In genomic region chr5:142380491-142380890, GRCm38 (mm10) we compare ENCODE assay signal across 13 mouse cellular contexts. TPM values are rescaled to one million over a fixed set of nuclear protein-coding genes. Genes with fewer than 3 reads are reported as not detected.
DNase-seq lines count a peak whose midpoint lies in the region; ATAC-seq lines count a peak whose summit lies in the region.
"Had no signal": no experiment of that assay in that cellular context is flagged by ENCODE, and none has a peak within 500 bp of the region (broad histone marks: within the 10 kb centered on the region; RNA-seq: fewer than 3 reads in every experiment).

No protein-coding gene starts in this region.

- no peaks in the 10 kb centered on the region for H3K9me3 ChIP-seq in heart, embryonic 13.5 days
- H3K9me3 ChIP-seq: G1E; intestine, embryonic 15.5 days had no signal

- H3K27ac ChIP-seq in heart, embryonic 13.5 days (replicated peaks), result 0 out of 2 replicates have a peak overlapping the region, but pooled peaks have one; percentile 2
- H3K27ac ChIP-seq: intestine, embryonic 15.5 days had no signal

- no peak for ATAC-seq in heart, embryonic 13.5 days (ENCODE audit: extremely low read depth, insufficient number of reproducible peaks, low FRiP score, low TSS enrichment)
- no peak for ATAC-seq in megakaryocyte-erythroid progenitor cell, adult 5-6 weeks (replicated peaks; ENCODE audit: low FRiP score, low TSS enrichment, poor library complexity, severe bottlenecking)
- ATAC-seq: intestine, embryonic 15.5 days had no signal

- no peak for DNase-seq in heart, postnatal 36 days
- peak; percentile 98 for DNase-seq in 3T3-L1 (ENCODE audit: low read depth, low spot score)
- peak; percentile 72 for DNase-seq in brain, adult 2 months (ENCODE audit: low read depth, low spot score)
- peak; percentile 60 for DNase-seq in hindlimb bud, embryonic 11.5 days (ENCODE audit: extremely low spot score, low read depth, low spot score)
- no peak for DNase-seq in kidney, postnatal 25 days
- DNase-seq in kidney, postnatal 14 days, result no peak
- DNase-seq: cerebellum, postnatal 36 days; retina, postnatal 1 day had no signal

- no peaks in the 10 kb centered on the region for H3K27me3 ChIP-seq in heart, embryonic 13.5 days (replicated peaks)
- H3K27me3 ChIP-seq: intestine, embryonic 15.5 days had no signal

- H3K4me1 ChIP-seq in heart, embryonic 13.5 days, result peaks cover 7% of the 10 kb centered on the region; the same call in 1 of the 2 replicates

- intact Hi-C loops in heart, postnatal 36 days (cut with DNase I), result no loop called here

- H3K4me2 ChIP-seq in heart, embryonic 13.5 days, result no peak overlapping the region
- H3K4me2 ChIP-seq: heart, embryonic 11.5 days; intestine, embryonic 15.5 days had no signal

- H3K9ac ChIP-seq in heart, embryonic 13.5 days, result no peak overlapping the region
- H3K9ac ChIP-seq: intestine, embryonic 15.5 days had no signal

- WGBS in heart, embryonic 13.5 days, result 43% methylated on average over 6 of the region's 6 CpGs

- no peak overlapping the region for H3K4me3 ChIP-seq in heart, embryonic 13.5 days
- H3K4me3 ChIP-seq: intestine, embryonic 15.5 days had no signal

- no peaks in the 10 kb centered on the region for H3K36me3 ChIP-seq in heart, embryonic 13.5 days
- H3K36me3 ChIP-seq: G1E; intestine, embryonic 15.5 days had no signal

RNA-seq across cellular contexts. Expression of gene Foxk1, which starts 20.8 kb away (rescaled TPM):
- 3.4 and 4.3 TPM in 2 replicates for polyA plus RNA-seq in heart, embryonic 13.5 days (2015; fragmentation: Nextera tagmentation; extraction: Ambion mirVana)
- 10 to 100 TPM; 15.7 to 15.8 TPM for total RNA-seq in heart, postnatal 36 days (2021)
- 12.3 and 17.0 TPM in 2 replicates for total RNA-seq in megakaryocyte-erythroid progenitor cell, adult 5-6 weeks (2014; fragmentation: Nextera tagmentation)
- 6.4 and 6.8 TPM in 2 replicates for total RNA-seq in megakaryocyte-erythroid progenitor cell, adult 5-6 weeks (2017)

Comparison
In these comparisons a context has a peak if more than half of its experiments do, and no peak if none do; other contexts are left out.
1. DNase-seq: peak in 3T3-L1 (single experiment), brain, adult 2 months (single experiment) and hindlimb bud, embryonic 11.5 days (single experiment); none in heart, postnatal 36 days (0 of 2), kidney, postnatal 25 days (0 of 2) and kidney, postnatal 14 days (single experiment).